Mouse (Mus musculus): Measurements from ENCODE around the gene Adgrl3.

GRCm38 (mm10) chr5:81201885-81202284, 181.9 kb downstream of the Adgrl3 start:
- no peak for TF ChIP-seq POLR2A (IDR thresholded peaks at IDR 0.05; ENCODE audit: insufficient read length, low read depth)
- TF ChIP-seq MYOG (IDR thresholded peaks at IDR 0.05; ENCODE audit: control insufficient read depth in 1 of 3, insufficient read depth in 1 of 3, insufficient read length in 2 of 3, low read depth in 2 of 3): no peak
- no peak for TF ChIP-seq MAX (IDR thresholded peaks at IDR 0.05; ENCODE audit: low read depth)
